Mouse (Mus musculus): ENCODE results near the gene Rai14.

GRCm38 (mm10) chr15:10586565-10586964 lies 127.9 kb downstream of the Rai14 start:
- no peak for TF ChIP-seq CTCF (IDR thresholded peaks at IDR 0.05; ENCODE audit: borderline replicate concordance, insufficient read depth, low read depth, low read length)
- TF ChIP-seq POLR2A (IDR thresholded peaks at IDR 0.05; ENCODE audit: borderline replicate concordance, insufficient read depth, low read length), result no peak

Data from cerebellum, adult 2 months (tissue).